Mouse (Mus musculus) kidney, adult 2 months (tissue): ENCODE results near the gene Abhd2.

ENCODE experiments used
- CTCF ChIP-seq: fragments of 200-500 bp; conservative IDR thresholded peaks from 2 replicates; pipeline ENCODE4 v1.5.1; 2011; ENCODE audit warnings: low read depth, mild to moderate bottlenecking, control low read depth, low read length, moderate library complexity, mixed read lengths; ENCODE audit not compliant: insufficient read depth, insufficient read length
- POLR2A ChIP-seq: fragments of 200-500 bp; IDR thresholded peaks from one replicate; pipeline ENCODE4 v1.6.1; 2011; ENCODE audit warnings: low read depth, low read length, control low read depth

DNA sequence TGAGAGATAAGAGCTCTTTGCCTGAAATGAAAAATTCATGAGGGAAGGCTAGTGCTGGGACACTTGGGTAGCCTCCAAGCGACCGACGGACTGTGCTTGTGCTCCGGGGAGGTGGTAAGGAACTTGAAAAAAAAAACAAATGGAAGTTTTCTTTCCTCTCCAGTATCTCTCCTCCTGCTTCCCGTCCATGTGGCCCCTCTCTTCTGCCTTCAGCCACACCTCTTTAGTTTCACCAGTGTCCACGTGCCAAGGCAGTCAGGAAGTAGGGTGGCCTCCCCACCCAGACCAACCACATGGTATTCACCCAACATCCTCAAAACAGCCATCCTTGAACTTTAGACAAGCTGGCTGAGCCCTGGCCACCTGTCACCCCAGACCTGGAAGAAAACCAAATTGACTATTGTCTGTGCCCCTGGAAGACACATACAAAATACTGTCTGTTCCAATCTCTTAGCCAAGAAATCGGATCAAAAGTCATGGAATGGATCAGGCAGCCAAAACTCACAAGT, 25.1 kb upstream of the Abhd2 start:
- no peak for TF ChIP-seq POLR2A
- no peak for TF ChIP-seq CTCF
